Mouse (Mus musculus) ES-E14 (cell line): Measurements from ENCODE around the gene Pabpc1l.

ENCODE experiments used
- CHD2 ChIP-seq: IDR thresholded peaks from 2 replicates; pipeline ENCODE4 v1.6.1; 2014; ENCODE audit warnings: mild to moderate bottlenecking, low read depth, low read length, inconsistent platforms
- ZNF384 ChIP-seq: IDR thresholded peaks from 2 replicates; pipeline ENCODE4 v1.6.1; 2012; ENCODE audit warnings: low read depth, low read length, inconsistent platforms

- TF ChIP-seq CHD2, result no peak
- TF ChIP-seq ZNF384, result no peak
These were observed 11.3 kb downstream of the Pabpc1l start for GRCm38 (mm10) chr2:164036520-164037019.
